Mouse (Mus musculus) layer of hippocampus, adult 2 months (tissue): ENCODE results near the gene Mgam. TPM values are rescaled to one million over a fixed set of nuclear protein-coding genes. Genes with fewer than 3 reads are reported as not detected.

Experiments
- DNase-seq, 2 experiments: peaks; one replicate each; pipeline ENCODE4 v3.0.0; 2022; ENCODE audit warnings: low spot score in 2 of 2
- H3K27ac ChIP-seq: fragments of 200-600 bp; 2 replicates; pipeline ENCODE4 v1.8.1; 2022
- H3K4me3 ChIP-seq: fragments of 200-600 bp; 2 replicates; pipeline ENCODE4 v1.8.1; 2022; ENCODE audit warnings: mild to moderate bottlenecking
- CTCF ChIP-seq: fragments of 200-600 bp; conservative IDR thresholded peaks from 2 replicates; pipeline ENCODE4 v1.8.1; 2022; ENCODE audit warnings: antibody characterized with exemption, mild to moderate bottlenecking, moderate library complexity
- total RNA-seq, 2 experiments: library from RNA; stranded (reverse); gene quantifications; 2 replicates each; pipeline ENCODE4 v1.2.3; 2021

Mgam gene
- total RNA-seq, 2 experiments from 2014 or later = not detected

DNA sequence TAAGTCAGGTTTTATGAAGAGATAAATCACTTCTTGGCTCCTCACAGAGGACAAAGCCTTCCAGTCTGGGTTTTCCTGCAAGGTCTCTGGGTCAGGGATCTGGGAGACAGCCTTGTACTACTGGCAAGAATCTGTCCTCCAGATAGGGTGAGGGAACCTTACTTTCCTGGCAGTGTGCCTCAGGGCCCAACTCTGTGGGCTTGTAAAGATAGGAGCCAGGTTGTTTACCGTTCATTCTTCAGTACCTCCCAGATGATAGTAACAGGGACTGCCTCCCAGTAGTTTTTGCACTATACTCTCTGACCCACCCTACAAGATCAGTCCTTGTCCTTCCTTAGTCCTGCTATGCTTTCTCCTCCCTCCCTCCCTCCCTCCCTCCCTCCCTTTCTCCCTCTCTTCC lies 155.0 kb downstream of the Mgam start:
- no peak for TF ChIP-seq CTCF
- Histone ChIP-seq H3K27ac (no peak overlapping the region), H3K4me3 (no peak overlapping the region)
- no peak for DNase-seq

DNA sequence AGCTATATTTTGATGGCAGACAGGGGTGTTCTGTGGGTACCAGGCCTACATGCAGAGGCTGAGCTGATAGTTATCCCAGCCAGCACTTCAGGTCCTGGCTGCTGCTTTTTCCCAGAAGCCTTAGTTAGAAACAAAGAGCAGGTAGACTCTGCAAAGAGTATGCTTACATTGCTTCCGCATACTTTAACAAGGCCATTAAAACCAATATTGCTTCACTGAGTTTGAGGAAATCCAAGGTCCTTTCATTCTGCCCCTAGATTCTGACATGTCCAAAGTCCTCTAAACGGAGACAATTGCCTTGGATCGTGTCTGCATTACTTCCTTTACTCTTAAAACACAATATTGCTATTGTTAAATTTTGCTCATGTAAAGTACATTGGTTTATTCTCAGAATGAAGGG lies 155.7 kb downstream of the Mgam start:
- no peak for TF ChIP-seq CTCF
- H3K4me3 ChIP-seq = no peak overlapping the region
- no peak for DNase-seq

DNA sequence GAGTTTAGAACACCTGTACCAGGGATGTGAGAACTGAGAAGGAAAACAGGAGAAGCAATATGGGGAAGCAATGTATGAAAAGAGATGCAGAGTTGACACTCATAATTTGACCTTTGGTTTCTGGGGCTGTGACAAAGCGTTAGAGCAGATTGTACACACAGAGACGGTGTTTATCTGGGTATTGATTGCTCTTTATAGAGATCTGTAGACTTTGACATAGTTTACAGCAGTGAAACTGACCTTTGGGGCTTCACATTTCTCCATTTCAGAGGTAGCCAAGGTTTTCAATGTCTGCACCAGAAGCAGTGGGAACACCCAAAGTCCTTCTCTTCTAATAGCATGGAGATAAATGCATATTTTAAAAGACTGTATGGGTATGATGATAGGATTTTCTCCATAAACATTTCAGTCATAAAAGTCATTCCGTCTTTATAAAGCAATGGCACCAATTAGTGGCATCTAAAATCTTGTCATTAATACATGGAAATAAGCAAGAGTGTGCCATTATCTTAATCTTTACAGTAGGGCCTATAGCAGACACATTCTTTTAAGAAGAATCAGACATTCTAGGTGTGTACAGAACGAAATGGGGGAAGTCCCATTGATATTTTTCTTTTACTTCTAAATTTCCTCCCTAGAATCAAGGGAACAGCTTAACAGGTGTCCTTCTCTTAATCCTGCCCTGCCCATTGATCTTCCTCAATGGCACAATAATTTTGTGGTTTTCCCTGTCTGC lies 166.6 kb downstream of the Mgam start:
- no peak overlapping the region for H3K27ac ChIP-seq
- DNase-seq = no peak
- TF ChIP-seq CTCF = no peak
- no peak overlapping the region for H3K4me3 ChIP-seq

More for the DNA sequence above, 155.7 kb downstream of the Mgam start:
- H3K27ac ChIP-seq = no peak overlapping the region

DNA sequence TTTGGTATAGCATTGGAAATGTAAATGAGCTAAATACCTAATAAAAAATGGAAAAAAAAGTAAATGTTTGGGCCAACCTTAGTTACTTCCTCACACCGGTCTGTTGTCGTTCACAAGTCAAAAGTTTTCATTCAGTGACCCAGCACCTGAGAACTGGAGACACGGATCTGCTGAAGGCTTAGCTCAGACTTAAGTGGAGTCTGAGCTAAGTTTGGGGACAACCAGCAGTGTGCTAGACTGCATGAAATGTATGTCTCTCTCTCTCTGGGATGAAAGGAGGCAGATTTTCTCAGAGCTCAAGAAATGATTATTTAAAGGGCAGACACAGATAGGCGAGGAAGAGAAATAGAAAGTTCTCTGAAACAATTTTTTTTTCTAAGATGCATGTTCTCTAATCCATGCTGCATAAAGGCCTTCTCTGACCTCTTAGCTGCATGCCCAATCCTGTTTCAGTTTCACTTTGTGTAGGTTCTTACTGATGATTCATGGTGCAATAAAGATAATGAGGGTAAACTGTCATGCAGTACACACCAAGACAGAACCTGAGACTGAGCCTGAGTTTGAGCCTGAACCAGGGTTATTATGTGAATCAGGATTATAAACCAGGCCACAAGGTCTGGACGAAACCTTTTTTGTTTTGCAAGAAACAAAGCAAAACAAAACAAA lies 189.7 kb downstream of the Mgam start:
- no peak for DNase-seq
- Histone ChIP-seq H3K4me3 (no peak overlapping the region), H3K27ac (no peak overlapping the region)
- no peak for TF ChIP-seq CTCF

Other genes with a start within 250 kb of the Mgam start
- 10 to 100 TPM; 42.5 to 47.0 TPM for gene E330009J07Rik, start 192.7 kb upstream of the Mgam start, total RNA-seq
- not detected for gene Wee2, start 189.7 kb upstream of the Mgam start, total RNA-seq
- gene Ssbp1, start 157.5 kb upstream of the Mgam start, total RNA-seq = 10 to 100 TPM; 34.0 to 36.0 TPM
- under 1 TPM in 1 of 2 experiments, not detected in 1; 0.59 TPM for gene Tas2r137, start 137.6 kb upstream of the Mgam start, total RNA-seq
- under 1 TPM in 1 of 2 experiments, not detected in 1; 0.49 TPM for gene Tas2r108, start 135.3 kb upstream of the Mgam start, total RNA-seq
- not detected for gene Prss37, start 109.3 kb upstream of the Mgam start, total RNA-seq
- not detected for gene Olfr461, start 73.8 kb upstream of the Mgam start, total RNA-seq
- gene Olfr460, start 59.3 kb upstream of the Mgam start, total RNA-seq = not detected
- gene Clec5a, start 43.0 kb upstream of the Mgam start, total RNA-seq = 1 to 10 TPM in 1 of 2 experiments, under 1 TPM in 1; 0.41 to 1.2 TPM
- gene Tas2r138, start 15.5 kb upstream of the Mgam start, total RNA-seq = not detected